Mouse (Mus musculus) bone marrow, adult 2 months (tissue): ENCODE measurements around the gene Aox3.

ENCODE experiments used
- CTCF ChIP-seq: fragments of 200-500 bp; IDR thresholded peaks from 2 replicates; pipeline ENCODE4 v1.5.1; 2011; ENCODE audit warnings: low read length, control low read depth; ENCODE audit not compliant: control insufficient read depth, insufficient read depth
- POLR2A ChIP-seq: fragments of 200-500 bp; IDR thresholded peaks from 2 replicates; pipeline ENCODE4 v1.6.1; 2011; ENCODE audit warnings: low read depth, mild to moderate bottlenecking, control low read depth, low read length, borderline replicate concordance; ENCODE audit not compliant: control insufficient read depth

DNA sequence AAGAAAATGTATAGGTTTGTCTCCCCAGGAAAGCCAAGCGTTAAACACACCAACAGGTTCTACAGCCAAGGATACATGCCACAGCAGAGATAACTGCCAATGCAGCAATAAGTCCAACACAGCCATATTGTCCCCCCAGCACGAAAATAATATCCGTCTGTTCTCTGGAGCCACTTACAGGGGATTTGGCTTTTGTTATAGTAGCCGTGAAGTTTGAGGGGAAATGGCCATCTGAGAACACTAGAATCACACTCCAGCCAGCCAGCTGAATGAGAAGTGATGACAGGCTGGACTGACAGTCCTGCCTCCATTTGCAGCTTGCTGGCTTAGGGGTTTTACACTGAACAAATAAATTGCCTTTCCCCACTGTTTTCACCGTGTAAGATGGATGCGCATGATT is 108.1 kb downstream of the Aox3 start:
- TF ChIP-seq POLR2A (no peak), CTCF (no peak)
